Mouse (Mus musculus): ENCODE measurements around the gene Mrpl35. TPM values are rescaled to one million over a fixed set of nuclear protein-coding genes. Genes with fewer than 3 reads are reported as not detected.
A peak's percentile ranks its signal among the peaks of the same experiment; 100 is the strongest.

Mrpl35 gene
- polyA plus RNA-seq, 1 experiment from 2014 or later = 70.7 TPM

- Histone ChIP-seq H3K27ac (peak overlapping the region; percentile 79), H3K9me3 (replicated peaks) (no peaks in the 10 kb centered on the region), H3K4me3 (peak overlapping the region; percentile 71), H3K4me1 (peaks cover 12% of the 10 kb centered on the region), H3K36me3 (peaks cover 7% of the 10 kb centered on the region), H3K27me3 (ENCODE audit: low read depth, poor library complexity, severe bottlenecking) (no peaks in the 10 kb centered on the region)
- WGBS = 3% methylated on average over 7 of the region's 7 CpGs
- no peak for DNase-seq (ENCODE audit: low spot score)
Observed at GRCm38 (mm10) chr6:71823085-71823484, 3.7 kb downstream of the Mrpl35 start.

- H3K36me3 ChIP-seq = peaks cover 39% of the 10 kb centered on the region
- H3K4me3 ChIP-seq = no peak overlapping the region
- no peak overlapping the region for H3K27ac ChIP-seq
- no peaks in the 10 kb centered on the region for H3K9me3 ChIP-seq (replicated peaks)
- H3K4me1 ChIP-seq = peaks cover 12% of the 10 kb centered on the region
- no peaks in the 10 kb centered on the region for H3K27me3 ChIP-seq (ENCODE audit: low read depth, poor library complexity, severe bottlenecking)
- no peak for DNase-seq (ENCODE audit: low spot score)
- WGBS = 92% methylated on average over 5 of the region's 5 CpGs
Observed at GRCm38 (mm10) chr6:71819764-71820292, 6.9 kb downstream of the Mrpl35 start.

- Histone ChIP-seq H3K27ac (no peak overlapping the region), H3K27me3 (ENCODE audit: low read depth, poor library complexity, severe bottlenecking) (no peaks in the 10 kb centered on the region), H3K4me1 (no peaks in the 10 kb centered on the region), H3K36me3 (peaks cover 71% of the 10 kb centered on the region), H3K9me3 (replicated peaks) (no peaks in the 10 kb centered on the region), H3K4me3 (no peak overlapping the region)
- 87% methylated on average over 2 of the region's 2 CpGs for WGBS
- no peak for DNase-seq (ENCODE audit: low spot score)
Observed at GRCm38 (mm10) chr6:71812820-71813219, 13.9 kb downstream of the Mrpl35 start.

GRCm38 (mm10) chr6:71809890-71810289 lies 16.9 kb downstream of the Mrpl35 start:
- Histone ChIP-seq H3K36me3 (peaks cover 41% of the 10 kb centered on the region), H3K27ac (no peak overlapping the region), H3K9me3 (replicated peaks) (no peaks in the 10 kb centered on the region), H3K4me3 (no peak overlapping the region), H3K4me1 (no peaks in the 10 kb centered on the region), H3K27me3 (ENCODE audit: low read depth, poor library complexity, severe bottlenecking) (no peaks in the 10 kb centered on the region)
- no peak for DNase-seq (ENCODE audit: low spot score)
- 97% methylated on average over 9 of the region's 9 CpGs for WGBS

GRCm38 (mm10) chr6:71806713-71807112 lies 20.1 kb downstream of the Mrpl35 start:
- Histone ChIP-seq H3K36me3 (peaks cover 16% of the 10 kb centered on the region), H3K27me3 (ENCODE audit: low read depth, poor library complexity, severe bottlenecking) (no peaks in the 10 kb centered on the region), H3K4me3 (no peak overlapping the region), H3K4me1 (0 out of 2 replicates have a peak, but pooled peaks cover 2% of the 10 kb centered on the region), H3K9me3 (replicated peaks) (no peaks in the 10 kb centered on the region), H3K27ac (no peak overlapping the region)
- DNase-seq (ENCODE audit: low spot score) = peak; percentile 22
- WGBS = 61% methylated on average over 1 of the region's 1 CpGs

GRCm38 (mm10) chr6:71804061-71804829 lies 22.5 kb downstream of the Mrpl35 start:
- H3K27ac ChIP-seq = no peak overlapping the region
- H3K36me3 ChIP-seq = no peaks in the 10 kb centered on the region
- 32% methylated on average over 12 of the region's 12 CpGs for WGBS

GRCm38 (mm10) chr6:71803609-71804008 lies 23.2 kb downstream of the Mrpl35 start:
- Histone ChIP-seq H3K27ac (no peak overlapping the region), H3K4me3 (no peak overlapping the region)
- 90% methylated on average over 1 of the region's 1 CpGs for WGBS

More at GRCm38 (mm10) chr6:71804061-71804829, 22.5 kb downstream of the Mrpl35 start:
- H3K4me3 ChIP-seq = no peak overlapping the region
- H3K4me1 ChIP-seq = 0 out of 2 replicates have a peak, but pooled peaks cover 2% of the 10 kb centered on the region
- H3K9me3 ChIP-seq (replicated peaks) = no peaks in the 10 kb centered on the region
- DNase-seq (ENCODE audit: low spot score) = peak; percentile 84
- H3K27me3 ChIP-seq (ENCODE audit: low read depth, poor library complexity, severe bottlenecking) = no peaks in the 10 kb centered on the region

GRCm38 (mm10) chr6:71801714-71802094 lies 25.1 kb downstream of the Mrpl35 start:
- Histone ChIP-seq H3K27ac (no peak overlapping the region), H3K36me3 (no peaks in the 10 kb centered on the region), H3K27me3 (ENCODE audit: low read depth, poor library complexity, severe bottlenecking) (no peaks in the 10 kb centered on the region), H3K9me3 (replicated peaks) (no peaks in the 10 kb centered on the region), H3K4me3 (no peak overlapping the region), H3K4me1 (0 out of 2 replicates have a peak, but pooled peaks cover 2% of the 10 kb centered on the region)
- 79% methylated on average over 10 of the region's 10 CpGs for WGBS
- no peak for DNase-seq (ENCODE audit: low spot score)

More at GRCm38 (mm10) chr6:71803609-71804008, 23.2 kb downstream of the Mrpl35 start:
- no peak for DNase-seq (ENCODE audit: low spot score)
- Histone ChIP-seq H3K4me1 (0 out of 2 replicates have a peak, but pooled peaks cover 2% of the 10 kb centered on the region), H3K9me3 (replicated peaks) (no peaks in the 10 kb centered on the region), H3K36me3 (no peaks in the 10 kb centered on the region), H3K27me3 (ENCODE audit: low read depth, poor library complexity, severe bottlenecking) (no peaks in the 10 kb centered on the region)

- WGBS = 63% methylated on average over 7 of the region's 7 CpGs
- Histone ChIP-seq H3K4me1 (0 out of 2 replicates have a peak, but pooled peaks cover 2% of the 10 kb centered on the region), H3K9me3 (replicated peaks) (no peaks in the 10 kb centered on the region), H3K4me3 (no peak overlapping the region), H3K36me3 (no peaks in the 10 kb centered on the region), H3K27ac (no peak overlapping the region), H3K27me3 (ENCODE audit: low read depth, poor library complexity, severe bottlenecking) (no peaks in the 10 kb centered on the region)
- no peak for DNase-seq (ENCODE audit: low spot score)
Observed at GRCm38 (mm10) chr6:71801011-71801713, 25.6 kb downstream of the Mrpl35 start.

- Histone ChIP-seq H3K36me3 (no peaks in the 10 kb centered on the region), H3K4me3 (no peak overlapping the region), H3K27ac (no peak overlapping the region), H3K9me3 (replicated peaks) (no peaks in the 10 kb centered on the region), H3K4me1 (0 out of 2 replicates have a peak, but pooled peaks cover 2% of the 10 kb centered on the region), H3K27me3 (ENCODE audit: low read depth, poor library complexity, severe bottlenecking) (no peaks in the 10 kb centered on the region)
- DNase-seq (ENCODE audit: low spot score) = no peak
- WGBS = 63% methylated on average over 3 of the region's 3 CpGs
Observed at GRCm38 (mm10) chr6:71799391-71799790, 27.4 kb downstream of the Mrpl35 start.

GRCm38 (mm10) chr6:71791771-71792170 lies 35.0 kb downstream of the Mrpl35 start:
- WGBS = 88% methylated on average over 6 of the region's 6 CpGs
- Histone ChIP-seq H3K4me3 (no peak overlapping the region), H3K27ac (no peak overlapping the region), H3K27me3 (ENCODE audit: low read depth, poor library complexity, severe bottlenecking) (no peaks in the 10 kb centered on the region), H3K9me3 (replicated peaks) (no peaks in the 10 kb centered on the region), H3K36me3 (no peaks in the 10 kb centered on the region), H3K4me1 (peaks cover 6% of the 10 kb centered on the region; the same call in 1 of the 2 replicates)
- DNase-seq (ENCODE audit: low spot score) = no peak

- H3K27ac ChIP-seq = no peak overlapping the region
- 68% methylated on average over 9 of the region's 9 CpGs for WGBS
- DNase-seq (ENCODE audit: low spot score) = peak; percentile 37
- H3K27me3 ChIP-seq (ENCODE audit: low read depth, poor library complexity, severe bottlenecking) = no peaks in the 10 kb centered on the region
- H3K9me3 ChIP-seq (replicated peaks) = no peaks in the 10 kb centered on the region
- H3K4me1 ChIP-seq = peaks cover 6% of the 10 kb centered on the region; the same call in 1 of the 2 replicates
- H3K4me3 ChIP-seq = no peak overlapping the region
- H3K36me3 ChIP-seq = no peaks in the 10 kb centered on the region
Observed at GRCm38 (mm10) chr6:71788348-71788747, 38.4 kb downstream of the Mrpl35 start.

GRCm38 (mm10) chr6:71783165-71783564 lies 43.6 kb downstream of the Mrpl35 start:
- no peak overlapping the region for H3K27ac ChIP-seq
- no peaks in the 10 kb centered on the region for H3K27me3 ChIP-seq (ENCODE audit: low read depth, poor library complexity, severe bottlenecking)
- no peaks in the 10 kb centered on the region for H3K9me3 ChIP-seq (replicated peaks)
- DNase-seq (ENCODE audit: low spot score) = no peak
- H3K4me1 ChIP-seq = peaks cover 3% of the 10 kb centered on the region; the same call in 1 of the 2 replicates
- no peak overlapping the region for H3K4me3 ChIP-seq
- no peaks in the 10 kb centered on the region for H3K36me3 ChIP-seq
- 91% methylated on average over 5 of the region's 5 CpGs for WGBS
